Mouse (Mus musculus): ENCODE data around the gene Sh3gl1. TPM values are rescaled to one million over a fixed set of nuclear protein-coding genes. Genes with fewer than 3 reads are reported as not detected.

The Sh3gl1 gene
- polyA plus RNA-seq, 1 experiment from 2014 or later, result 70.5 TPM

GRCm38 (mm10) chr17:56003000-56003399 lies 33.4 kb downstream of the Sh3gl1 start:
- Histone ChIP-seq H3K4me3 (ENCODE audit: control insufficient read depth in 1 of 2, insufficient read depth in 1 of 2, low read depth in 1 of 2, low read length in 2 of 2) (no peak overlapping the region), H3K4me2 (ENCODE audit: low read length) (no peak overlapping the region), H3K9me3 (ENCODE audit: control insufficient read depth, low read length) (no peaks in the 10 kb centered on the region), H3K27me3 (ENCODE audit: control insufficient read depth, insufficient read depth, low read length) (peaks cover 19% of the 10 kb centered on the region; the same call in 1 of the 2 replicates), H3K4me1 (ENCODE audit: control insufficient read depth in 2 of 2, insufficient read depth in 2 of 2, low read length in 2 of 2) (peaks cover 9 to 11% of the 10 kb centered on the region in 2 experiments; a peak in 3 of 4 replicates), H3K36me3 (ENCODE audit: control insufficient read depth, insufficient read depth, low read length) (no peaks in the 10 kb centered on the region), H3K27ac (replicated peaks in 1 of 2; ENCODE audit: control insufficient read depth in 1 of 2, insufficient read depth in 1 of 2, low read depth in 2 of 2, low read length in 2 of 2) (no peak overlapping the region), H3K9ac (ENCODE audit: low read length) (no peak overlapping the region)
- ATAC-seq (ENCODE audit: insufficient number of reproducible peaks, insufficient read depth, low FRiP score, low read depth), result no peak
- WGBS, result 72% methylated on average over 3 of the region's 3 CpGs

GRCm38 (mm10) chr17:55999794-56000499 lies 36.5 kb downstream of the Sh3gl1 start:
- H3K4me2 ChIP-seq (ENCODE audit: low read length), result peak overlapping the region; percentile 23
- no peaks in the 10 kb centered on the region for H3K9me3 ChIP-seq (ENCODE audit: control insufficient read depth, low read length)
- H3K36me3 ChIP-seq (ENCODE audit: control insufficient read depth, insufficient read depth, low read length), result no peaks in the 10 kb centered on the region
- H3K9ac ChIP-seq (ENCODE audit: low read length), result no peak overlapping the region
- peaks cover 19% of the 10 kb centered on the region; the same call in 1 of the 2 replicates for H3K27me3 ChIP-seq (ENCODE audit: control insufficient read depth, insufficient read depth, low read length)
- ATAC-seq (ENCODE audit: insufficient number of reproducible peaks, insufficient read depth, low FRiP score, low read depth), result no peak
- H3K27ac ChIP-seq (replicated peaks in 1 of 2; ENCODE audit: control insufficient read depth in 1 of 2, insufficient read depth in 1 of 2, low read depth in 2 of 2, low read length in 2 of 2), result no peak overlapping the region
- 11% methylated on average over 30 of the region's 30 CpGs for WGBS
- peaks cover 0 to 3% of the 10 kb centered on the region in 2 experiments; a peak in 1 of 4 replicates for H3K4me1 ChIP-seq (ENCODE audit: control insufficient read depth in 2 of 2, insufficient read depth in 2 of 2, low read length in 2 of 2)
- H3K4me3 ChIP-seq (ENCODE audit: control insufficient read depth in 1 of 2, insufficient read depth in 1 of 2, low read depth in 1 of 2, low read length in 2 of 2), result 0 out of 4 replicates have a peak overlapping the region, but pooled peaks of 1 of the 2 experiments have one; percentile 3

- H3K9ac ChIP-seq (ENCODE audit: low read length), result no peak overlapping the region
- 85% methylated on average over 15 of the region's 15 CpGs for WGBS
These were observed 40.4 kb downstream of the Sh3gl1 start for GRCm38 (mm10) chr17:55996007-55996406.

GRCm38 (mm10) chr17:55990278-55990898 lies 46.0 kb downstream of the Sh3gl1 start:
- Histone ChIP-seq H3K4me3 (ENCODE audit: control insufficient read depth in 1 of 2, insufficient read depth in 1 of 2, low read depth in 1 of 2, low read length in 2 of 2) (no peak overlapping the region), H3K4me2 (ENCODE audit: low read length) (no peak overlapping the region), H3K27ac (replicated peaks in 1 of 2; ENCODE audit: control insufficient read depth in 1 of 2, insufficient read depth in 1 of 2, low read depth in 2 of 2, low read length in 2 of 2) (no peak overlapping the region), H3K9ac (ENCODE audit: low read length) (no peak overlapping the region), H3K4me1 (ENCODE audit: control insufficient read depth in 2 of 2, insufficient read depth in 2 of 2, low read length in 2 of 2) (peaks cover 0 to 3% of the 10 kb centered on the region in 2 experiments; a peak in 2 of 4 replicates), H3K36me3 (ENCODE audit: control insufficient read depth, insufficient read depth, low read length) (no peaks in the 10 kb centered on the region), H3K9me3 (ENCODE audit: control insufficient read depth, low read length) (no peaks in the 10 kb centered on the region), H3K27me3 (ENCODE audit: control insufficient read depth, insufficient read depth, low read length) (peaks cover 24% of the 10 kb centered on the region)
- WGBS, result 67% methylated on average over 8 of the region's 8 CpGs
- no peak; the same call in 1 of the 2 replicates for ATAC-seq (ENCODE audit: insufficient number of reproducible peaks, insufficient read depth, low FRiP score, low read depth)

More at GRCm38 (mm10) chr17:55996007-55996406, 40.4 kb downstream of the Sh3gl1 start:
- H3K9me3 ChIP-seq (ENCODE audit: control insufficient read depth, low read length), result no peaks in the 10 kb centered on the region
- no peak overlapping the region for H3K4me3 ChIP-seq (ENCODE audit: control insufficient read depth in 1 of 2, insufficient read depth in 1 of 2, low read depth in 1 of 2, low read length in 2 of 2)
- no peak overlapping the region for H3K4me2 ChIP-seq (ENCODE audit: low read length)
- no peak overlapping the region for H3K27ac ChIP-seq (replicated peaks in 1 of 2; ENCODE audit: control insufficient read depth in 1 of 2, insufficient read depth in 1 of 2, low read depth in 2 of 2, low read length in 2 of 2)
- H3K36me3 ChIP-seq (ENCODE audit: control insufficient read depth, insufficient read depth, low read length), result no peaks in the 10 kb centered on the region
- ATAC-seq (ENCODE audit: insufficient number of reproducible peaks, insufficient read depth, low FRiP score, low read depth), result no peak
- peaks cover 10% of the 10 kb centered on the region; the same call in 1 of the 2 replicates for H3K27me3 ChIP-seq (ENCODE audit: control insufficient read depth, insufficient read depth, low read length)
- peaks cover 0 to 3% of the 10 kb centered on the region in 2 experiments; a peak in 1 of 4 replicates for H3K4me1 ChIP-seq (ENCODE audit: control insufficient read depth in 2 of 2, insufficient read depth in 2 of 2, low read length in 2 of 2)

- Histone ChIP-seq H3K27ac (replicated peaks in 1 of 2; ENCODE audit: control insufficient read depth in 1 of 2, insufficient read depth in 1 of 2, low read depth in 2 of 2, low read length in 2 of 2) (no peak within 1 kb of the TSS), H3K9me3 (ENCODE audit: control insufficient read depth, low read length) (0 out of 2 replicates have a peak, but pooled peaks cover 2% of the 10 kb centered on the region), H3K4me1 (ENCODE audit: control insufficient read depth in 2 of 2, insufficient read depth in 2 of 2, low read length in 2 of 2) (peaks cover 0 to 3% of the 10 kb centered on the region in 2 experiments; a peak in 2 of 4 replicates), H3K4me2 (ENCODE audit: low read length) (peak within 1 kb of the TSS; percentile 60), H3K27me3 (ENCODE audit: control insufficient read depth, insufficient read depth, low read length) (peaks cover 29% of the 10 kb centered on the region), H3K36me3 (ENCODE audit: control insufficient read depth, insufficient read depth, low read length) (no peaks in the 10 kb centered on the region), H3K9ac (ENCODE audit: low read length) (0 out of 2 replicates have a peak within 1 kb of the TSS, but pooled peaks have one; percentile 39), H3K4me3 (ENCODE audit: control insufficient read depth in 1 of 2, insufficient read depth in 1 of 2, low read depth in 1 of 2, low read length in 2 of 2) (peak within 1 kb of the TSS; percentile 35 to 37)
- whole genome bisulfite sequencing, result 11% methylated on average over 27 of the region's 35 CpGs
- ATAC-seq (ENCODE audit: insufficient number of reproducible peaks, insufficient read depth, low FRiP score, low read depth), result no peak
These were observed 50.1 kb downstream of the Sh3gl1 start, which contains the start of gene Fsd1 for GRCm38 (mm10) chr17:55986030-55986961. Gene Fsd1 (plus strand): TSS chr17:55986509.

GRCm38 (mm10) chr17:55977301-55977700 lies 59.1 kb downstream of the Sh3gl1 start:
- ATAC-seq (ENCODE audit: insufficient number of reproducible peaks, insufficient read depth, low FRiP score, low read depth), result no peak
- Histone ChIP-seq H3K36me3 (ENCODE audit: control insufficient read depth, insufficient read depth, low read length) (no peaks in the 10 kb centered on the region), H3K4me2 (ENCODE audit: low read length) (no peak overlapping the region), H3K4me3 (ENCODE audit: control insufficient read depth in 1 of 2, insufficient read depth in 1 of 2, low read depth in 1 of 2, low read length in 2 of 2) (no peak overlapping the region), H3K9ac (ENCODE audit: low read length) (no peak overlapping the region), H3K27ac (replicated peaks in 1 of 2; ENCODE audit: control insufficient read depth in 1 of 2, insufficient read depth in 1 of 2, low read depth in 2 of 2, low read length in 2 of 2) (no peak overlapping the region), H3K4me1 (ENCODE audit: control insufficient read depth in 2 of 2, insufficient read depth in 2 of 2, low read length in 2 of 2) (no peaks in the 10 kb centered on the region; a peak in 2 of 4 replicates), H3K27me3 (ENCODE audit: control insufficient read depth, insufficient read depth, low read length) (no peaks in the 10 kb centered on the region), H3K9me3 (ENCODE audit: control insufficient read depth, low read length) (no peaks in the 10 kb centered on the region)
- 61% methylated on average over 3 of the region's 3 CpGs for WGBS
